Mouse (Mus musculus): ENCODE data around the gene Tomm20l.

Tomm20l gene

GRCm38 (mm10) chr12:71154979-71155378, 43.8 kb downstream of the Tomm20l start:
- no peak for DNase-seq (ENCODE audit: low spot score)

- no peak for DNase-seq (ENCODE audit: low spot score)
Observed at GRCm38 (mm10) chr12:71157974-71158373, 46.7 kb downstream of the Tomm20l start.

GRCm38 (mm10) chr12:71164410-71164809, 53.2 kb downstream of the Tomm20l start:
- no peak for DNase-seq (ENCODE audit: low spot score)

DNA sequence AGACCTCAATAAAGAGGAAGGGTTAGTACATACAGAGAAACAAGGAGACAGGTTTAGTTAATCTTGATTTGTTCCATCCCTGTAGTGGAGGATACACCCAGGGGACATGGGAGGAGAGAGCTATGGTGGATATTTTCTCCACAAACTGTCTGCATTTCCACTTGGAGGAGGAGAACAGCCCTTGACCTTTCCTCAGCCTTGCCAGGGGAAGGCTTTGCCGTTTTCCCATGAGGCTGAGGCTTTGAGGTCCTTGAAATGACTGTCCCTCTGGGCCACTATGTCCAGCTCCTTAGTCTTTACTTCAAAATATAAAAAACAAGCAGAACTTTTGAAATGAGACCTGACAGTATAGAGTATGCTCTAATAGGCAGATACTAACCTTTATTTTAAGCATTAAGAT, 58.7 kb downstream of the Tomm20l start:
- no peak for DNase-seq (ENCODE audit: low spot score)
